Mouse (Mus musculus) erythroblast, embryonic 14.5 days (primary cell): ENCODE results near the gene Fhad1.

ENCODE experiments used
- GATA1 ChIP-seq: IDR thresholded peaks from 2 replicates; pipeline ENCODE4 v1.6.1; 2012; ENCODE audit warnings: low read length, inconsistent platforms, mixed read lengths
- TAL1 ChIP-seq: IDR thresholded peaks from 3 replicates; pipeline ENCODE4 v1.6.1; 2012; ENCODE audit warnings: low read length, inconsistent platforms, mixed read lengths

- TF ChIP-seq TAL1 (no peak), GATA1 (no peak)
These were observed 62.8 kb downstream of the Fhad1 start for GRCm38 (mm10) chr4:141952114-141952513.
